ENCODE assay signal across 8 mouse cellular contexts in the genomic region with DNA sequence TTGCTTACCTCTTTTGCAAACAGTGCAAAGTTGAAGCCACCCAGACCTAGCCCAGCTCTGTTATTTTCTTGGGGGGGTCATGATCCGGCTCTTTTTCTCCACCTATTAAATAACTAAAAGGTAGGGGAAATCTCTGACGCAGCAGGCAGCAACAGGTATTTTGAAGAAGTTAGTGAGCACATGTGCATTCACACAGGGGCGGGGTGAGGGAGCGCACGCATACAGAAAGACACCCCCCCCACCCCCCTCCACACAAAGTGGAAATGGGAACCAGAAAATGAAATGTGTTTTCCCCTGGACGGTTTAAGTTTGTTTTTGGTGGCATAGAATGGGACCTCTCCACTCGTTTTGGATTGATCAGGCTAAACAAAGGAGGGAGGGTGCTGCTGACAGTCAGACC. TPM values are rescaled to one million over a fixed set of nuclear protein-coding genes. Genes with fewer than 3 reads are reported as not detected.
A peak's percentile ranks its signal among the peaks of the same experiment; 100 is the strongest.
DNase-seq lines count a peak whose midpoint lies in the region; ATAC-seq and TF ChIP-seq lines count a peak whose summit lies in the region.

No protein-coding gene starts in this region.

- DNase-seq in heart, adult 9 months (ENCODE audit: low spot score in 2 of 2) = no peak
- peak; percentile 31 for DNase-seq in brain, adult 2 months (ENCODE audit: low read depth, low spot score)
- peak; percentile 28 for DNase-seq in induced T-regulatory cell, adult 2 months (ENCODE audit: low read depth)
- DNase-seq in midbrain, postnatal 0 days (ENCODE audit: low spot score) = no peak
- DNase-seq in cerebellum, adult 11 months = no peak
- no peak for DNase-seq in frontal cortex, postnatal 10 days (ENCODE audit: low spot score in 2 of 2)
- no peak for DNase-seq in embryo, embryonic 10 days (ENCODE audit: low spot score)

- peak overlapping the region; percentile 90 for H3K4me2 ChIP-seq in heart, embryonic 16.5 days (ENCODE audit: low read depth, low read length)
- H3K4me2 ChIP-seq in midbrain, postnatal 0 days (ENCODE audit: low read depth, low read length, poor library complexity, severe bottlenecking) = peak overlapping the region; percentile 89

- peaks cover 6% of the 10 kb centered on the region; the same call in 1 of the 2 replicates for H3K4me1 ChIP-seq in heart, embryonic 16.5 days (ENCODE audit: control insufficient read depth, insufficient read depth, low read length)
- H3K4me1 ChIP-seq in midbrain, postnatal 0 days (ENCODE audit: insufficient read depth, low read length) = peaks cover 5% of the 10 kb centered on the region; the same call in 1 of the 2 replicates

- TF ChIP-seq CTCF in midbrain, postnatal 0 days (IDR thresholded peaks at IDR 0.05) = no peak

- no peaks in the 10 kb centered on the region for H3K36me3 ChIP-seq in heart, embryonic 16.5 days (ENCODE audit: control insufficient read depth, insufficient read depth)
- H3K36me3 ChIP-seq in midbrain, postnatal 0 days (ENCODE audit: insufficient read depth, low read length) = no peaks in the 10 kb centered on the region

- peak overlapping the region; percentile 73 for H3K4me3 ChIP-seq in heart, embryonic 16.5 days (ENCODE audit: low read length)
- H3K4me3 ChIP-seq in midbrain, postnatal 0 days (ENCODE audit: low read depth, low read length) = peak overlapping the region; percentile 56

- H3K27ac ChIP-seq in heart, embryonic 16.5 days (ENCODE audit: low read length) = no peak overlapping the region
- no peak overlapping the region for H3K27ac ChIP-seq in midbrain, postnatal 0 days (ENCODE audit: low read depth, low read length)

- no peaks in the 10 kb centered on the region for H3K9me3 ChIP-seq in heart, embryonic 16.5 days (replicated peaks; ENCODE audit: control insufficient read depth, low read length)
- no peaks in the 10 kb centered on the region for H3K9me3 ChIP-seq in midbrain, postnatal 0 days (ENCODE audit: low read length)

- ATAC-seq in heart, embryonic 16.5 days (replicated peaks; ENCODE audit: extremely low read depth, insufficient read depth, low FRiP score) = no peak
- no peak for ATAC-seq in midbrain, postnatal 0 days (ENCODE audit: low FRiP score)

- WGBS in heart, embryonic 16.5 days = 15% methylated on average over 7 of the region's 7 CpGs
- 15% methylated on average over 7 of the region's 7 CpGs for WGBS in midbrain, postnatal 0 days

- H3K9ac ChIP-seq in heart, embryonic 16.5 days (ENCODE audit: low read length) = no peak overlapping the region; the same call in 1 of the 2 replicates
- 0 out of 2 replicates have a peak overlapping the region, but pooled peaks have one; percentile 24 for H3K9ac ChIP-seq in midbrain, postnatal 0 days (replicated peaks; ENCODE audit: low read length, poor library complexity, severe bottlenecking)

- H3K27me3 ChIP-seq in heart, embryonic 16.5 days (ENCODE audit: control insufficient read depth, insufficient read depth, low read length) = no peaks in the 10 kb centered on the region
- no peaks in the 10 kb centered on the region for H3K27me3 ChIP-seq in midbrain, postnatal 0 days (ENCODE audit: insufficient read depth, low read length)

RNA-seq across cellular contexts. Expression of a gene that starts 7.1 kb away (rescaled TPM):
- polyA plus RNA-seq in heart, embryonic 16.5 days (2015; fragmentation: Nextera tagmentation; extraction: Ambion mirVana) = 27.3 and 30.5 TPM in 2 replicates
- total RNA-seq in midbrain, postnatal 0 days (2014; rRNA removed) = 27.2 and 29.3 TPM in 2 replicates
- 14.9 and 15.1 TPM in 2 replicates for polyA plus RNA-seq in midbrain, postnatal 0 days (2015; fragmentation: Nextera tagmentation; extraction: Ambion mirVana)

RNA-seq across cellular contexts. Expression of a gene that starts 7.1 kb away (rescaled TPM):
- 3.4 and 4.4 TPM in 2 replicates for polyA plus RNA-seq in heart, embryonic 16.5 days (2015; fragmentation: Nextera tagmentation; extraction: Ambion mirVana)
- total RNA-seq in midbrain, postnatal 0 days (2014; rRNA removed) = 2.1 and 3.2 TPM in 2 replicates
- polyA plus RNA-seq in midbrain, postnatal 0 days (2015; fragmentation: Nextera tagmentation; extraction: Ambion mirVana) = 2.3 and 3.3 TPM in 2 replicates

RNA-seq across cellular contexts. Expression of a gene that starts 9.6 kb away (rescaled TPM):
- polyA plus RNA-seq in heart, embryonic 16.5 days (2015; fragmentation: Nextera tagmentation; extraction: Ambion mirVana) = not detected in 2 replicates
- 0.66 TPM in 1 of 2 replicates, not detected in the other for total RNA-seq in midbrain, postnatal 0 days (2014; rRNA removed)
- 0.02 and 0.07 TPM in 2 replicates for polyA plus RNA-seq in midbrain, postnatal 0 days (2015; fragmentation: Nextera tagmentation; extraction: Ambion mirVana)

RNA-seq across cellular contexts. Expression of a gene that starts 26.3 kb away (rescaled TPM):
- polyA plus RNA-seq in heart, embryonic 16.5 days (2015; fragmentation: Nextera tagmentation; extraction: Ambion mirVana) = 0.71 TPM in 1 of 2 replicates, not detected in the other
- not detected in 2 replicates for total RNA-seq in midbrain, postnatal 0 days (2014; rRNA removed)
- polyA plus RNA-seq in midbrain, postnatal 0 days (2015; fragmentation: Nextera tagmentation; extraction: Ambion mirVana) = not detected in 2 replicates

RNA-seq across cellular contexts. Expression of a gene that starts 30.4 kb away (rescaled TPM):
- polyA plus RNA-seq in heart, embryonic 16.5 days (2015; fragmentation: Nextera tagmentation; extraction: Ambion mirVana) = not detected in 2 replicates
- total RNA-seq in midbrain, postnatal 0 days (2014; rRNA removed) = not detected in 2 replicates
- polyA plus RNA-seq in midbrain, postnatal 0 days (2015; fragmentation: Nextera tagmentation; extraction: Ambion mirVana) = 0.11 TPM in 1 of 2 replicates, not detected in the other

Comparison
In these comparisons a context has a peak if more than half of its experiments do, and no peak if none do; other contexts are left out.
1. DNase-seq: peak in brain, adult 2 months (single experiment) and induced T-regulatory cell, adult 2 months (single experiment); none in heart, adult 9 months (0 of 2), midbrain, postnatal 0 days (single experiment), cerebellum, adult 11 months (single experiment), frontal cortex, postnatal 10 days (0 of 2) and embryo, embryonic 10 days (single experiment).